Mouse (Mus musculus) ES-CJ7 (cell line): ENCODE data around the gene Olfr1233.

Source experiments
- DNase-seq: peaks from one replicate; pipeline ENCODE4 v3.0.0; 2011; ENCODE audit warnings: low read depth, low spot score

The Olfr1233 gene

DNA sequence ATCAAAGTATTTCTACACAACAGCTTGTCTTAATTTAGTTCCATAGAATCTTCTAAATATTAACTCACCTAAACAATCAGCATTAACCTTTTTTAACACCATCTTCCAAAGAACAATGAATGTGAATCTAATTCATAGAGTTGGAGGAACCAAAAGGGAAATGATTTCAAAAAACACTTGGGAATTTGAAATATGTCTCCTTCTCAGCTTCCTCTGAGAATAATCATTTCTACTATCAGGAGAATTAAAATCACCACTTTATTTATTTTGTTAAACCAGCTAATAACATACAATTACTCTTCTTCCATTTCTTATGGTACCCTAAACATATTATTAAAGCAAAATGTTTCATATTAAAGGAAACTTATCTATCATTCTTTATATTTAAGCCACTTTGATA, at the start of gene Olfr1233:
Olfr1233 (minus strand) TSS at position 101 of the 400 bp plus-strand sequence.
- DNase-seq: no peak

DNA sequence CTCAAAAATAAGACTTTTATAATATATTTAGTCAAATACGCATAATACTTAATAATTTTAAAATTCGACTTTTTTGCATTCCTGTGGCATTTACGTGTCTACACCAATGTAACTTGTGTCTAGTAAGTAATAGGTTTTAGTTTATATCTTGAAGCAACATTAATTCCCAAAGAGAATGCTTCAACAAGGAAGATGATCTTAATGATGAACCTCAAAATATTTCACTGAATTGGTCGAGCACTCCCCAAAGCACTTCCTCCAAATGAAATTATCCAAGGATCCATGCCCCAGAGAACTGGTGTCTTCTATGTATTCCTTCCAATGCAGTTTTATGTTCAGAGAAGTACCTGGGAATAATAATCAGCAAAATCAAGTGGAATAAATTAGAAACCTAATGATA, 22.6 kb upstream of the Olfr1233 start, which contains the start of gene Olfr1234:
Olfr1234 (minus strand) TSS at position 101 of the 400 bp plus-strand sequence.
- DNase-seq: no peak

DNA sequence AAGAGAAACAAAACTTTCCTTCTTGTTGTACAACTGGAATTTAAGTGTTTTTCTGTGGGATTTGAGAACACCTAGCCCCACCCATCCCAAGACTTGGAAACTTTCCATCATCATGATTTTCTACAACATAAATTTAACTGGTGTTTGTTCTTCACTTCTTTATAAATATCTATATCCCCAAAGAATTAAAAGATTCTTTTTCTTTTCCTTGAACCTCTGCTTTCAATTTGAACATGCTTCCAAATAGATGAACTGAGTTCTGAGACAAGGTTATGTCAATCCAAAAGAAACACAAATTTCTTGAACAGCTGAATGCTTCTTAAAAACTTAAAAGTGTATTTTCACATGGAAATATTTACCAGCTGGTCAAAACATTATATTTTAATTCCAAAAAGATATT, 12.6 kb downstream of the Olfr1233 start, which contains the start of gene Olfr1232:
Olfr1232 (minus strand) TSS at position 101 of the 400 bp plus-strand sequence.
- no peak for DNase-seq

DNA sequence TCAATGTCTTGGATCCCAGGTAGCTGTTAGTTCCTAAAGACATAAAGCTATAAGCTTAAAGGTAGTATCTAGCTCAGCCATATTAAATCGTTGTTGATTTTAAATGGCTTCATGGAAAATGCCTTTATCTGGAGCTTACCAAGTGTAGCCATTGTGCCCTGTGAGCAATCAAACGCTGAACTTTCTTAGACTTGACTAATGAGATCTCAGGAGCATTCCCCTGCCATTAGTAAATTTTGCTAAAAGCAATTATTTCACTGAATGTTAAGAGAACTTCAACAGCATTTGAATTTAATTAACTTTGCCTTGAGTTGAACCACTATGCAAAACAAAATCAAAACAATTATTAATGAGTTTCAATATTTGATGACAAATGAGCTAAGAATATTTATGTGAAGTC, 35.2 kb downstream of the Olfr1233 start, which contains the start of gene Olfr1231:
Olfr1231 (minus strand) TSS at position 101 of the 400 bp plus-strand sequence.
- no peak for DNase-seq

DNA sequence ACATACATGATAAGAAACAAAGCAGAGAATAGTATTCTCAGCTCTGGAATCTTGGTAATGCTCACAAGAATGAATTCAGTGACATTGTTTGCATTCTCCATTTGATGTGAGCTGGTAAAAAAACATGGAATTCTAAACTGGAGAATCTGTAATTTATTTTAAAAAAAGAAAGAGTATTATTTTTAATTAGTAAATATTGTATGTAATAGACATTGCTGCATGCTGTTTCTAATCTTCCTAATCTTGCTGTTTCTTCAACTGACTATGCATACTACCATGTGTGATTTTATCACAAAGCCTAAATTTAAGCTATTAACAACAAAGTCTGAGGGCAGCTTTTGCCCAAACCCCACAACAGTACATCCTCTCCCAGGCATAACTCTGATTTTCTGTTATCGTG, 45.0 kb downstream of the Olfr1233 start, which contains the start of gene Olfr1230:
Olfr1230 (minus strand) TSS at position 101 of the 400 bp plus-strand sequence.
- no peak for DNase-seq

DNA sequence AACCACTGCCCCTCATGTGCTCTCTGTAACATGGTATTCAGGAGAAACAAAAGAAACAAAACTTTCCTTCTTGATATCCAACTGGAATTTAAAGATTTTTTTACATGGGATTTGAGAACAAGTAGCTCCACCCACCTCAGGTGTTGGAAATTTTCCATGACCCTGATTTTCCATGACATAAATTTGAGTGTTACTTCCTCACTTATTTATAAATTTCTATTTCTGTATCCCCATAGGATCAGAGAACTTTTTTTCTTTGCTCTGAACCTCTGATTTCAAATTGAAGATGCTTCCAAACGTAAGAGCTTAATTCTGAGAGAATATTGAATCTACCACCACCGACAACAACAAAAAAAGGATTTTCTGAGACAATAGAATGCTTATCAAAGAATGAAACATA, 54.3 kb downstream of the Olfr1233 start, which contains the start of gene Olfr1229:
Olfr1229 (minus strand) TSS at position 101 of the 400 bp plus-strand sequence.
- DNase-seq: no peak
